Mouse (Mus musculus) liver, embryonic 14.5 days (tissue): ENCODE results near the gene Folr1.

Experiments used
- CTCF ChIP-seq: IDR thresholded peaks from 2 replicates; pipeline ENCODE4 v1.5.1; 2016; ENCODE audit warnings: antibody characterized with exemption, low read depth, control low read depth
- EP300 ChIP-seq: IDR thresholded peaks from 2 replicates; pipeline ENCODE4 v1.6.1; 2016; ENCODE audit warnings: antibody characterized with exemption, low read depth

DNA sequence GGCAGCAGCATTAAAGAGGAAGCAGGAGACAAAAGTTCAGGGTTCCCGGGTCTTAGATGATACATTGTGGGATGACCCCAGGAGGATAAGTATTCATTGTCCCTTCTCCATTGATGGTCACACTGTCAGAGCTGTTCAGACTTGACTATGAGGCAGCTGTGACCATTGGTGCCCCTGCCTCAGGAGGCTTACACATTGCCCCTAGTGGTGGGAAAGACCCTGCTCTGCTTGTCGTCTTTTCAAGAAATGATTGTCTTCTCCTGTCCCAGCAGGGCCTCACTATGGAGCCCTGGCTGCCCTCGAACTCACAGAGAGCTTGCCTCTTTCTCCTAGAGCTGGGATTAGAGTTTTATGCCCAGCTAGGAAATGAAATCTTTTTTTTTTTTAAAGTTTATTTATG lies 41.4 kb upstream of the Folr1 start:
- TF ChIP-seq CTCF = peak; percentile 38
- TF ChIP-seq EP300 = no peak
